Mouse (Mus musculus): ENCODE results near the gene Fam160a1. TPM values are rescaled to one million over a fixed set of nuclear protein-coding genes. Genes with fewer than 3 reads are reported as not detected.

Gene Fam160a1
- polyA plus RNA-seq (2012; rRNA removed) = 0.15 and 0.20 TPM in 2 replicates
- polyA plus RNA-seq (2014; fragmentation: Nextera tagmentation; extraction: Ambion mirVana) = 0.27 and 0.38 TPM in 2 replicates

GRCm38 (mm10) chr3:85817191-85817590 is at the start of gene Fam160a1:
TSS of gene Fam160a1 (minus strand) at chr3:85817291.
- WGBS (ENCODE audit: insufficient replicate concordance) = 64% methylated on average over 2 of the region's 2 CpGs
- no peak for ATAC-seq (ENCODE audit: insufficient read depth)
- H3K4me2 ChIP-seq (ENCODE audit: low read depth) = no peak within 1 kb of the TSS

GRCm38 (mm10) chr3:85863996-85864395 is 46.9 kb upstream of the Fam160a1 start:
- Histone ChIP-seq H3K9me3 (ENCODE audit: control insufficient read depth, low read length) (no peaks in the 10 kb centered on the region), H3K9ac (replicated peaks) (no peak overlapping the region), H3K27ac (no peak overlapping the region), H3K27me3 (ENCODE audit: control insufficient read depth, insufficient read depth, low read length) (no peaks in the 10 kb centered on the region), H3K4me2 (ENCODE audit: low read depth) (no peak overlapping the region), H3K4me3 (ENCODE audit: insufficient read depth in 1 of 2, low read depth in 2 of 2, low read length in 2 of 2) (no peak overlapping the region), H3K4me1 (replicated peaks; ENCODE audit: control insufficient read depth in 2 of 2, insufficient read depth in 2 of 2, low read length in 1 of 2) (no peaks in the 10 kb centered on the region), H3K36me3 (replicated peaks; ENCODE audit: control insufficient read depth, insufficient read depth, low read depth) (no peaks in the 10 kb centered on the region)
- no peak for ATAC-seq (ENCODE audit: insufficient read depth)
- no peak for TF ChIP-seq EP300 (IDR thresholded peaks at IDR 0.05; ENCODE audit: low read depth)
- no peak for TF ChIP-seq CTCF (IDR thresholded peaks at IDR 0.05; ENCODE audit: low read depth)
- WGBS (ENCODE audit: insufficient replicate concordance) = 38% methylated on average over 3 of the region's 3 CpGs
- DNase-seq (ENCODE audit: low read depth in 3 of 3, low spot score in 3 of 3) = no peak

More at GRCm38 (mm10) chr3:85817191-85817590, at the start of gene Fam160a1:
- H3K36me3 ChIP-seq (replicated peaks; ENCODE audit: control insufficient read depth, insufficient read depth, low read depth) = no peaks in the 10 kb centered on the region
- H3K9me3 ChIP-seq (ENCODE audit: control insufficient read depth, low read length) = no peaks in the 10 kb centered on the region
- no peak within 1 kb of the TSS for H3K4me3 ChIP-seq (ENCODE audit: insufficient read depth in 1 of 2, low read depth in 2 of 2, low read length in 2 of 2)
- no peak within 1 kb of the TSS for H3K9ac ChIP-seq (replicated peaks)
- DNase-seq (ENCODE audit: low read depth in 3 of 3, low spot score in 3 of 3) = no peak
- H3K27me3 ChIP-seq (ENCODE audit: control insufficient read depth, insufficient read depth, low read length) = no peaks in the 10 kb centered on the region
- no peak for TF ChIP-seq CTCF (IDR thresholded peaks at IDR 0.05; ENCODE audit: low read depth)
- no peak for TF ChIP-seq EP300 (IDR thresholded peaks at IDR 0.05; ENCODE audit: low read depth)
- no peak within 1 kb of the TSS for H3K27ac ChIP-seq
- peaks cover 0 to 5% of the 10 kb centered on the region in 2 experiments; a peak in 3 of 4 replicates for H3K4me1 ChIP-seq (replicated peaks; ENCODE audit: control insufficient read depth in 2 of 2, insufficient read depth in 2 of 2, low read length in 1 of 2)

GRCm38 (mm10) chr3:85862886-85863285 is 45.8 kb upstream of the Fam160a1 start:
- no peak for DNase-seq (ENCODE audit: low read depth in 3 of 3, low spot score in 3 of 3)
- peaks cover 2 to 6% of the 10 kb centered on the region in 2 experiments for H3K4me1 ChIP-seq (replicated peaks; ENCODE audit: control insufficient read depth in 2 of 2, insufficient read depth in 2 of 2, low read length in 1 of 2)
- H3K36me3 ChIP-seq (replicated peaks; ENCODE audit: control insufficient read depth, insufficient read depth, low read depth) = no peaks in the 10 kb centered on the region
- WGBS (ENCODE audit: insufficient replicate concordance) = 60% methylated on average over 2 of the region's 2 CpGs
- no peak overlapping the region for H3K27ac ChIP-seq
- no peak overlapping the region for H3K4me2 ChIP-seq (ENCODE audit: low read depth)
- H3K9ac ChIP-seq (replicated peaks) = no peak overlapping the region
- H3K4me3 ChIP-seq (ENCODE audit: insufficient read depth in 1 of 2, low read depth in 2 of 2, low read length in 2 of 2) = no peak overlapping the region
- H3K27me3 ChIP-seq (ENCODE audit: control insufficient read depth, insufficient read depth, low read length) = no peaks in the 10 kb centered on the region
- no peak for TF ChIP-seq EP300 (IDR thresholded peaks at IDR 0.05; ENCODE audit: low read depth)
- TF ChIP-seq CTCF (IDR thresholded peaks at IDR 0.05; ENCODE audit: low read depth) = no peak
- ATAC-seq (ENCODE audit: insufficient read depth) = no peak
- no peaks in the 10 kb centered on the region for H3K9me3 ChIP-seq (ENCODE audit: control insufficient read depth, low read length)

GRCm38 (mm10) chr3:85860996-85861395 is 43.9 kb upstream of the Fam160a1 start:
- ATAC-seq (ENCODE audit: insufficient read depth) = no peak
- TF ChIP-seq EP300 (IDR thresholded peaks at IDR 0.05; ENCODE audit: low read depth) = no peak
- TF ChIP-seq CTCF (IDR thresholded peaks at IDR 0.05; ENCODE audit: low read depth) = no peak
- Histone ChIP-seq H3K9ac (replicated peaks) (no peak overlapping the region), H3K4me1 (replicated peaks; ENCODE audit: control insufficient read depth in 2 of 2, insufficient read depth in 2 of 2, low read length in 1 of 2) (peaks cover 17 to 24% of the 10 kb centered on the region in 2 experiments), H3K4me3 (ENCODE audit: insufficient read depth in 1 of 2, low read depth in 2 of 2, low read length in 2 of 2) (no peak overlapping the region), H3K36me3 (replicated peaks; ENCODE audit: control insufficient read depth, insufficient read depth, low read depth) (no peaks in the 10 kb centered on the region), H3K27ac (no peak overlapping the region), H3K9me3 (ENCODE audit: control insufficient read depth, low read length) (no peaks in the 10 kb centered on the region), H3K27me3 (ENCODE audit: control insufficient read depth, insufficient read depth, low read length) (no peaks in the 10 kb centered on the region), H3K4me2 (ENCODE audit: low read depth) (no peak overlapping the region)
- DNase-seq (ENCODE audit: low read depth in 3 of 3, low spot score in 3 of 3) = no peak
- 27% methylated on average over 5 of the region's 5 CpGs for WGBS (ENCODE audit: insufficient replicate concordance)

- H3K27me3 ChIP-seq (ENCODE audit: control insufficient read depth, insufficient read depth, low read length) = no peaks in the 10 kb centered on the region
- no peak overlapping the region for H3K27ac ChIP-seq
- H3K4me2 ChIP-seq (ENCODE audit: low read depth) = no peak overlapping the region
- H3K36me3 ChIP-seq (replicated peaks; ENCODE audit: control insufficient read depth, insufficient read depth, low read depth) = no peaks in the 10 kb centered on the region
- ATAC-seq (ENCODE audit: insufficient read depth) (no peak), DNase-seq (ENCODE audit: low read depth in 3 of 3, low spot score in 3 of 3) (no peak)
- peaks cover 22 to 38% of the 10 kb centered on the region in 2 experiments for H3K4me1 ChIP-seq (replicated peaks; ENCODE audit: control insufficient read depth in 2 of 2, insufficient read depth in 2 of 2, low read length in 1 of 2)
- no peak overlapping the region for H3K9ac ChIP-seq (replicated peaks)
- 68% methylated on average over 6 of the region's 6 CpGs for WGBS (ENCODE audit: insufficient replicate concordance)
- no peak for TF ChIP-seq EP300 (IDR thresholded peaks at IDR 0.05; ENCODE audit: low read depth)
- TF ChIP-seq CTCF (IDR thresholded peaks at IDR 0.05; ENCODE audit: low read depth) = no peak
- no peaks in the 10 kb centered on the region for H3K9me3 ChIP-seq (ENCODE audit: control insufficient read depth, low read length)
- H3K4me3 ChIP-seq (ENCODE audit: insufficient read depth in 1 of 2, low read depth in 2 of 2, low read length in 2 of 2) = no peak overlapping the region
These were observed 42.2 kb upstream of the Fam160a1 start for GRCm38 (mm10) chr3:85859311-85859710.
